15 mouse cellular contexts compared by ENCODE assay signal in the genomic region with DNA sequence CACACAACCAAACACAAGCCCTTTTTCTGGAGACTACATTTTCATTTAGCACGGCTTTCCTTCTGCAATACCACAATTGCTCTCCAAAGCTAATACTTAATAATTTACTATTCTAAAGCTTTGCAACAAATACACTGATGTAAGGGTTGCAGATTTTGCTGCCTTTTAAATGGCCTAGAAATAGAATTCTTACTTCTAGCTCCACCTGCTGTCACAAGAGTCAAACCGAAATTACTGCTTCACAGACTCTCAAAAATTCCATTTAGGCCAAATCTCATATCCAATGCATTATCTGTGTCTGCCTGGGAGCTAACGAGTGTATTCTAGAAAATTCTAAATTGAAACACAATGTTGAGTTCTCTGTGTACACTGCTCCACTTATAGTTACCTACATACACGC. TPM values are rescaled to one million over a fixed set of nuclear protein-coding genes. Genes with fewer than 3 reads are reported as not detected.
DNase-seq lines count a peak whose midpoint lies in the region; ATAC-seq and TF ChIP-seq lines count a peak whose summit lies in the region.
"Had no signal": no experiment of that assay in that cellular context is flagged by ENCODE, and none has a peak within 500 bp of the region (broad histone marks: within the 10 kb centered on the region; RNA-seq: fewer than 3 reads in every experiment).

No protein-coding gene starts in this region.

- H3K36me3 ChIP-seq in heart, embryonic 14.5 days (ENCODE audit: control insufficient read depth, insufficient read depth, low read length): no peaks in the 10 kb centered on the region
- no peaks in the 10 kb centered on the region for H3K36me3 ChIP-seq in liver, postnatal 0 days (replicated peaks; ENCODE audit: insufficient read depth, low read length)
- no peaks in the 10 kb centered on the region for H3K36me3 ChIP-seq in liver, embryonic 11.5 days (ENCODE audit: control insufficient read depth, insufficient read depth, low read length)
- H3K36me3 ChIP-seq in midbrain, postnatal 0 days (ENCODE audit: insufficient read depth, low read length): no peaks in the 10 kb centered on the region

- no peak for ATAC-seq in CD4-positive, CD25-positive, alpha-beta regulatory T cell, adult 4 months
- ATAC-seq in heart, embryonic 14.5 days (ENCODE audit: insufficient number of reproducible peaks, insufficient read depth, low FRiP score, low read depth): no peak
- ATAC-seq in liver, postnatal 0 days: no peak
- ATAC-seq in liver, embryonic 11.5 days (replicated peaks; ENCODE audit: low FRiP score): no peak
- ATAC-seq in midbrain, postnatal 0 days (ENCODE audit: low FRiP score): no peak
- ATAC-seq: inflammation-experienced regulatory T-cells, adult 6 months had no signal

- peak; percentile 45 for DNase-seq in CD4-positive, CD25-positive, alpha-beta regulatory T cell, adult 2 months (ENCODE audit: low read depth, low spot score)
- DNase-seq in heart, postnatal 4 days: no peak
- no peak for DNase-seq in liver, postnatal 0 days
- DNase-seq in liver, embryonic 11.5 days (ENCODE audit: low spot score): no peak
- peak; percentile 78 for DNase-seq in midbrain, postnatal 0 days (ENCODE audit: low spot score)
- no peak for DNase-seq in adrenal gland, postnatal 14 days
- DNase-seq: cerebellum, postnatal 36 days; gastrocnemius, postnatal 25 days; layer of hippocampus, adult 9-11 months; thymus, postnatal 25 days had no signal

- H3K9me3 ChIP-seq in heart, embryonic 14.5 days (ENCODE audit: control insufficient read depth, low read length): no peaks in the 10 kb centered on the region
- no peaks in the 10 kb centered on the region for H3K9me3 ChIP-seq in liver, postnatal 0 days (ENCODE audit: low read length)
- H3K9me3 ChIP-seq in liver, embryonic 11.5 days (ENCODE audit: control insufficient read depth, low read length): no peaks in the 10 kb centered on the region
- no peaks in the 10 kb centered on the region for H3K9me3 ChIP-seq in midbrain, postnatal 0 days (ENCODE audit: low read length)

- TF ChIP-seq CTCF in liver, postnatal 0 days (IDR thresholded peaks at IDR 0.05; ENCODE audit: low read depth): peak; percentile 44
- peak; percentile 77 for TF ChIP-seq CTCF in midbrain, postnatal 0 days (IDR thresholded peaks at IDR 0.05)

- 0 out of 4 replicates have a peak overlapping the region, but pooled peaks have one; percentile 10 to 21 for H3K27ac ChIP-seq in heart, embryonic 14.5 days (replicated peaks in 1 of 2; ENCODE audit: control insufficient read depth in 1 of 2, insufficient read depth in 1 of 2, low read depth in 2 of 2, low read length in 2 of 2)
- 0 out of 2 replicates have a peak overlapping the region, but pooled peaks have one; percentile 16 for H3K27ac ChIP-seq in liver, postnatal 0 days (ENCODE audit: low read depth)
- H3K27ac ChIP-seq in liver, embryonic 11.5 days (ENCODE audit: low read depth, low read length): no peak overlapping the region
- H3K27ac ChIP-seq in midbrain, postnatal 0 days (ENCODE audit: low read depth, low read length): no peak overlapping the region
- H3K27ac ChIP-seq: liver, embryonic 14.5 days had no signal

- no peak overlapping the region for H3K4me2 ChIP-seq in heart, embryonic 14.5 days (ENCODE audit: low read length)
- H3K4me2 ChIP-seq in liver, postnatal 0 days (ENCODE audit: low read depth, low read length): no peak overlapping the region
- no peak overlapping the region for H3K4me2 ChIP-seq in liver, embryonic 11.5 days
- no peak overlapping the region for H3K4me2 ChIP-seq in midbrain, postnatal 0 days (ENCODE audit: low read depth, low read length, poor library complexity, severe bottlenecking)

- H3K4me1 ChIP-seq in heart, embryonic 14.5 days (ENCODE audit: control insufficient read depth in 2 of 2, insufficient read depth in 2 of 2, low read length in 2 of 2): peaks cover 3 to 7% of the 10 kb centered on the region in 2 experiments; a peak in 1 of 4 replicates
- H3K4me1 ChIP-seq in liver, postnatal 0 days (ENCODE audit: insufficient read depth): peaks cover 10% of the 10 kb centered on the region
- no peaks in the 10 kb centered on the region for H3K4me1 ChIP-seq in liver, embryonic 11.5 days (replicated peaks; ENCODE audit: control insufficient read depth, insufficient read depth, low read length)
- H3K4me1 ChIP-seq in midbrain, postnatal 0 days (ENCODE audit: insufficient read depth, low read length): no peaks in the 10 kb centered on the region

- H3K9ac ChIP-seq in heart, embryonic 14.5 days (ENCODE audit: low read length): no peak overlapping the region
- no peak overlapping the region for H3K9ac ChIP-seq in liver, postnatal 0 days (replicated peaks)
- no peak overlapping the region for H3K9ac ChIP-seq in liver, embryonic 11.5 days (ENCODE audit: low read depth, low read length)
- H3K9ac ChIP-seq in midbrain, postnatal 0 days (replicated peaks; ENCODE audit: low read length, poor library complexity, severe bottlenecking): no peak overlapping the region
- H3K9ac ChIP-seq: liver, embryonic 14.5 days had no signal

- TF ChIP-seq EP300 in liver, postnatal 0 days (IDR thresholded peaks at IDR 0.05; ENCODE audit: low read depth): no peak

- 72% methylated on average over 4 of the region's 4 CpGs for WGBS in heart, embryonic 14.5 days
- 77% methylated on average over 4 of the region's 4 CpGs for WGBS in liver, postnatal 0 days (ENCODE audit: insufficient replicate concordance)
- 74% methylated on average over 4 of the region's 4 CpGs for whole genome bisulfite sequencing in liver, embryonic 11.5 days
- 59% methylated on average over 4 of the region's 4 CpGs for WGBS in midbrain, postnatal 0 days

- no peak overlapping the region for H3K4me3 ChIP-seq in heart, embryonic 14.5 days (ENCODE audit: control insufficient read depth in 1 of 2, insufficient read depth in 1 of 2, low read depth in 1 of 2, low read length in 2 of 2)
- H3K4me3 ChIP-seq in liver, postnatal 0 days (ENCODE audit: low read depth, low read length): no peak overlapping the region
- H3K4me3 ChIP-seq in liver, embryonic 11.5 days (ENCODE audit: low read depth, low read length): no peak overlapping the region
- H3K4me3 ChIP-seq in midbrain, postnatal 0 days (ENCODE audit: low read depth, low read length): no peak overlapping the region
- H3K4me3 ChIP-seq: erythroblast, embryonic 14.5 days had no signal

- no peaks in the 10 kb centered on the region for H3K27me3 ChIP-seq in heart, embryonic 14.5 days (ENCODE audit: control insufficient read depth, insufficient read depth, low read length)
- H3K27me3 ChIP-seq in liver, postnatal 0 days (ENCODE audit: insufficient read depth, low read length): no peaks in the 10 kb centered on the region
- no peaks in the 10 kb centered on the region for H3K27me3 ChIP-seq in liver, embryonic 11.5 days (replicated peaks; ENCODE audit: control insufficient read depth, insufficient read depth, low read length)
- no peaks in the 10 kb centered on the region for H3K27me3 ChIP-seq in midbrain, postnatal 0 days (ENCODE audit: insufficient read depth, low read length)

RNA-seq across cellular contexts. Expression of a gene that starts 23.3 kb away (rescaled TPM):
- 1 to 10 TPM; 1.0 to 1.5 TPM for polyA plus RNA-seq in CD4-positive, CD25-positive, alpha-beta regulatory T cell, adult 4 months (2017; shearing (Covaris generic))
- polyA plus RNA-seq in heart, embryonic 14.5 days (2014; fragmentation: Nextera tagmentation; extraction: Ambion mirVana): 9.6 and 11.0 TPM in 2 replicates
- 1 to 10 TPM; 3.5 to 4.2 TPM for total RNA-seq in heart, postnatal 4 days (2021)
- polyA plus RNA-seq in liver, postnatal 0 days (2015; fragmentation: Nextera tagmentation; extraction: Ambion mirVana): 3.3 and 4.5 TPM in 2 replicates
- 8.8 and 8.9 TPM in 2 replicates for polyA plus RNA-seq in liver, embryonic 11.5 days (2014; fragmentation: Nextera tagmentation; extraction: Ambion mirVana)
- 2.5 and 2.9 TPM in 2 replicates for total RNA-seq in midbrain, postnatal 0 days (2014; rRNA removed)
- polyA plus RNA-seq in midbrain, postnatal 0 days (2015; fragmentation: Nextera tagmentation; extraction: Ambion mirVana): 2.6 and 5.0 TPM in 2 replicates
- 0.96 and 1.1 TPM in 2 replicates for total RNA-seq in adrenal gland, postnatal 14 days (2021)
- total RNA-seq: gastrocnemius, postnatal 25 days had no signal

RNA-seq across cellular contexts. Expression of a gene that starts 23.3 kb away (rescaled TPM):
- 10 to 100 TPM; 25.4 to 34.4 TPM for polyA plus RNA-seq in CD4-positive, CD25-positive, alpha-beta regulatory T cell, adult 4 months (2017; shearing (Covaris generic))
- 25.5 and 30.5 TPM in 2 replicates for polyA plus RNA-seq in heart, embryonic 14.5 days (2014; fragmentation: Nextera tagmentation; extraction: Ambion mirVana)
- total RNA-seq in heart, postnatal 4 days (2021): 10 to 100 TPM; 16.7 to 18.1 TPM
- polyA plus RNA-seq in liver, postnatal 0 days (2015; fragmentation: Nextera tagmentation; extraction: Ambion mirVana): 11.9 and 12.4 TPM in 2 replicates
- 64.8 and 72.6 TPM in 2 replicates for polyA plus RNA-seq in liver, embryonic 11.5 days (2014; fragmentation: Nextera tagmentation; extraction: Ambion mirVana)
- 16.1 and 19.0 TPM in 2 replicates for total RNA-seq in midbrain, postnatal 0 days (2014; rRNA removed)
- 31.8 and 34.8 TPM in 2 replicates for polyA plus RNA-seq in midbrain, postnatal 0 days (2015; fragmentation: Nextera tagmentation; extraction: Ambion mirVana)
- total RNA-seq in adrenal gland, postnatal 14 days (2021): 12.8 and 16.5 TPM in 2 replicates

Comparison
In these comparisons a context has a peak if more than half of its experiments do, and no peak if none do; other contexts are left out.
1. H3K27ac ChIP-seq: peak in heart, embryonic 14.5 days (2 of 2) and liver, postnatal 0 days (single experiment); none in liver, embryonic 11.5 days (single experiment) and midbrain, postnatal 0 days (single experiment).
2. DNase-seq: peak in CD4-positive, CD25-positive, alpha-beta regulatory T cell, adult 2 months (single experiment) and midbrain, postnatal 0 days (single experiment); none in heart, postnatal 4 days (single experiment), liver, postnatal 0 days (single experiment), liver, embryonic 11.5 days (single experiment) and adrenal gland, postnatal 14 days (single experiment).